Mouse (Mus musculus) MEL (cell line): ENCODE measurements around the gene Itga9.

Experiments
- CTCF ChIP-seq, 3 experiments: IDR thresholded peaks in 2 of 3; conservative IDR thresholded peaks in 1 of 3; 2 replicates each; pipeline ENCODE4 v1.5.1; 2011 to 2012; ENCODE audit warnings: low read length in 3 of 3, low read depth in 2 of 3, mild to moderate bottlenecking in 2 of 3, improper control_type of control experiment in 1 of 3, inconsistent platforms in 1 of 3, mixed read lengths in 1 of 3, moderate library complexity in 1 of 3; ENCODE audit not compliant: control insufficient read depth in 1 of 3, insufficient read depth in 1 of 3, poor library complexity in 1 of 3, severe bottlenecking in 1 of 3
- ETS1 ChIP-seq: IDR thresholded peaks from 2 replicates; pipeline ENCODE4 v1.6.1; 2012; ENCODE audit warnings: low read depth, mild to moderate bottlenecking, inconsistent platforms, low read length, improper control_type of control experiment, moderate library complexity
- MXI1 ChIP-seq: IDR thresholded peaks from 2 replicates; pipeline ENCODE4 v1.6.1; 2011; ENCODE audit warnings: mild to moderate bottlenecking, low read depth, low read length, improper control_type of control experiment
- MYB ChIP-seq: IDR thresholded peaks from 2 replicates; pipeline ENCODE4 v1.6.1; 2011; ENCODE audit warnings: mild to moderate bottlenecking, low read depth, low read length, improper control_type of control experiment
- SMC3 ChIP-seq: IDR thresholded peaks from 2 replicates; pipeline ENCODE4 v1.6.1; 2011; ENCODE audit warnings: low read depth, low read length, improper control_type of control experiment
- TAL1 ChIP-seq: IDR thresholded peaks from 2 replicates; pipeline ENCODE4 v1.6.1; 2012; ENCODE audit warnings: mild to moderate bottlenecking, inconsistent platforms, low read length, moderate library complexity, mixed read lengths
- UBTF ChIP-seq: IDR thresholded peaks from 2 replicates; pipeline ENCODE4 v1.6.1; 2012; ENCODE audit warnings: low read depth, mild to moderate bottlenecking, inconsistent platforms, low read length, improper control_type of control experiment, moderate library complexity, borderline replicate concordance; ENCODE audit not compliant: insufficient read depth
- ZC3H11A ChIP-seq: IDR thresholded peaks from 2 replicates; pipeline ENCODE4 v1.6.1; 2012; ENCODE audit warnings: low read depth, mild to moderate bottlenecking, inconsistent platforms, low read length, improper control_type of control experiment
- ZKSCAN1 ChIP-seq: IDR thresholded peaks from 2 replicates; pipeline ENCODE4 v1.6.1; 2012; ENCODE audit warnings: low read depth, mild to moderate bottlenecking, inconsistent platforms, low read length, improper control_type of control experiment, moderate library complexity

DNA sequence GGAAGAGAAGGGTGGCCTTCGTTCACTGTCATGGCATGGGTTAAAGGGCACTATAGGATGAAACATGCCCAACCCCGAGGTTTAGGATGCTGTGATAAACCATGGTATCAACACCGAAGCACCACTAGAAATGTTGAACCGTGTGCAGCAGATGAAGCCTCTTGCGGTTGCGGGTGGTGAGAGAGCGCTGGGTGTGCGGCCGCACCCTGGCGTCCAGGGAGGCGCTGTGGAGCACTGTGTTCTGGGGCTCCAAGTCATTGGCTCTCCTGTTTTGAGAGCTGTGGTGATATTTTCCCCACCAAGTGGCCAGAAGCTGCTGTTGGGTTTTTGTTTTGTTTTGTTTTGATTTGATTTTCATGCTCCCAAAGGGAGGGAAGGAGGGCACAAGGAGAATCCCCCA is 272.1 kb downstream of the Itga9 start:
- TF ChIP-seq MYB (no peak), ZC3H11A (no peak), CTCF (IDR thresholded peaks at IDR 0.05 in 2 of 3, conservative IDR thresholded peaks at IDR 0.05 in 1 of 3; ENCODE audit: control insufficient read depth in 1 of 3, insufficient read depth in 1 of 3, low read depth in 2 of 3, low read length in 3 of 3, poor library complexity in 1 of 3, severe bottlenecking in 1 of 3) (no peak; a peak in 1 of 6 replicates), MXI1 (no peak), TAL1 (no peak), UBTF (no peak), SMC3 (no peak), ETS1 (no peak), ZKSCAN1 (no peak)
